Mouse (Mus musculus) bone marrow, adult 2 months (tissue): ENCODE data around the gene Retreg3.

ENCODE experiments used
- CTCF ChIP-seq: fragments of 200-500 bp; IDR thresholded peaks from 2 replicates; pipeline ENCODE4 v1.5.1; 2011; ENCODE audit warnings: low read length, control low read depth; ENCODE audit not compliant: control insufficient read depth, insufficient read depth
- POLR2A ChIP-seq: fragments of 200-500 bp; IDR thresholded peaks from 2 replicates; pipeline ENCODE4 v1.6.1; 2011; ENCODE audit warnings: low read depth, mild to moderate bottlenecking, control low read depth, low read length, borderline replicate concordance; ENCODE audit not compliant: control insufficient read depth

DNA sequence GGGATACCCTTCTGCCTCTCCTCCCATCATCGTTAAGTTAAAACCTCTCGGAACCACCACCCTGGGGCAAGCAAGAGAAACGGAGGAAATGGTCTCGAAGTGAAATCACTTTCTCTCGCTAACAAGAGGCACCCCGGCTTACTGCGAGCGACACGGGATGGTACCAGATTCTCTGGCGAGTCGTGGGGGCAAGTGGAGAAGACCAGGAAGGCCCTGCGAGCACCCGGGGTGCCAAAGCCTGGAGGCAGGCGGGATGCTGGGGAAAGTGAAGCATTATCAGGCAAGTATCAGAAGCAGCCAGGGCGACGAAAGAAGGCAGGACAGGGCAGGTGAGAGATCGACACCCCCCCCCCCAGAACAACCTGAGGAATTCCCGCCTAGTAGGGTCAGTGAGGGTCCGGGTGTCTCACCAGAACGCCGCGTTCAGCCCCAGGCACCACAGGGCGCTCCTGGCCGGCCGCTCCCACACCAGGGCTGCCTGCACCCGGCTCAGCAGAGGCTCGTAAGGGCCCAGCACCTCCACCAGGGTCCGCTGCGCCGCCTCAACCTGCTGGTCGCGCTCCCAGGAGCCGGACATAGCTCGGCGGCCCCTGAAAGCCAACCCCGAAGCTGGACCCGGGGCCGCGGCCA is 447 bp downstream of the Retreg3 start:
- TF ChIP-seq POLR2A (no peak), CTCF (no peak)
